Mouse (Mus musculus): ENCODE measurements around the gene Sys1.
A peak's percentile ranks its signal among the peaks of the same experiment; 100 is the strongest.

Gene Sys1

GRCm38 (mm10) chr2:164497691-164498268 lies 41.0 kb downstream of the Sys1 start:
- no peak for DNase-seq (ENCODE audit: low read depth, low spot score)

DNA sequence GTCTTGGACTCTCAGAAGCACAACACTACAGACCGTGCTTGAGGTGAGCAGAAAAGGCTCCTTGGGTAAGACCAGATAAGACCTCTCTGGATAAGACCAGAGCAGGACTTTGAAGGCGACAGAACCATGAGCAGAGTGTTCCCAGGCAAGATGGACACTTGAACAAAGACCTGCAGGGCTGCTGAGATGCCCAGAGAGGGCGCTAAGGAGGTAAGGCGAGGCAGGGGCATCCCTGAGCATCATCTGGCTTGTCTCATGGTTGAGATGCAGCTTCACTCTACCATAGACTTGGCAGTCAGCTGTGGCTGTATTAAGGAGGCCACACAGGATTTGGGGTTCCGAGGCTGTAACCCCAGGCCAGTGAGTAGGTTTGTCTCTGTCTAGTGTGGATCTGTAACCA lies 42.6 kb downstream of the Sys1 start:
- no peak for DNase-seq (ENCODE audit: low read depth, low spot score)

DNA sequence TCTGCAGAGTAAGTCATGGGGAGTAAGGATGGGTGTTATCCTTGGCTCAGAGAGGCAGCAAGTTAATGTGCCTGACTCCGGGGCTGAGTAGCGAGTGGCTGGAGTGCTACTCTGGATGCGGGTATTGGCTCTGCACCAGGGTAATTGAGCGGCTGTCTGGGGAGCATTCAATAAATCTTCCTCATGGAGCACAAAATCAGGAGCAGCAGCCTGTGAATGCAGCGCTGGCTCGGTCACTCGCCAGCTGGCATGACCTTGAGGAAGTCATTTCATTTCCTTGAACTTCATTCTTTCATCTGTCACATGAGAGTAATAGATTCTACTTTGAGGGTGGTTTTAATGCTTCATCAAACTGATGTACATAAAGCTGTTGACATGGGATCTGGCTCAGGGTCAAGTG lies 43.7 kb downstream of the Sys1 start:
- no peak for DNase-seq (ENCODE audit: low read depth, low spot score)

- DNase-seq (ENCODE audit: low read depth, low spot score), result no peak
These were observed 48.2 kb downstream of the Sys1 start for GRCm38 (mm10) chr2:164504919-164505318.

DNA sequence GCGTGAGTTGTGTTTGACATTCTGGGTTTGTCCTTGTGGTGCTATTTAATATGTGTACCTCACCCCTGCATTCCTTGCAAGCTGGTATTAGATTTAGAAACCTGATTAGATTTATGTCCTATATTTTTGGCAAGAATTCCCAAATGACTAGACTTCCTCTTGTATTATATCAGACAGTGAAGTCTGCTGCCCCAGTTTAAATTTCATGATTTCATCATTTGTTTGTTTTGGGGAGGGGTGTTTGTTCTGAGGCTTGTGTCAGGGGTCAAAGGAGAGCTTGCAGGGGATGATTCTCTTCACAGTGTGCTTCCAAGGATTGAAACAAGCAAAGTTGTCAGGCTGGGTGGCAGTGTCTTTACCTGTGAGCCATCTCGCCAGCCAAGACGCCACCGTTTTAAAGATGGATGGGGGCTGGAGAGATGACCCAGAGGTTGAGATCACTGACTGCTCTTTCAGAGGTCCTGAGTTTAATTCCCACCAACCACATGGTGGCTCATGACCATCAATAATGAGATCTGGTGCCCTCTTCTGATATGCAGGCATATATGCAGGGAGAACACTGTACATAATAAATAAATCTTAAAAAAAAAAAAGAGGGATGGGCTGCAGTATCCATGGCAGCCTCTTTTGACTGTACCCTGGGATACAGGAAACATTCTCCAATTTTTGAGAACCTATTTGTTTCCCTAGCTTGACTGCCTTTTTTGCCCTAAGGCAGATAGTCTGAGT lies 49.0 kb downstream of the Sys1 start:
- DNase-seq (ENCODE audit: low read depth, low spot score), result no peak

DNA sequence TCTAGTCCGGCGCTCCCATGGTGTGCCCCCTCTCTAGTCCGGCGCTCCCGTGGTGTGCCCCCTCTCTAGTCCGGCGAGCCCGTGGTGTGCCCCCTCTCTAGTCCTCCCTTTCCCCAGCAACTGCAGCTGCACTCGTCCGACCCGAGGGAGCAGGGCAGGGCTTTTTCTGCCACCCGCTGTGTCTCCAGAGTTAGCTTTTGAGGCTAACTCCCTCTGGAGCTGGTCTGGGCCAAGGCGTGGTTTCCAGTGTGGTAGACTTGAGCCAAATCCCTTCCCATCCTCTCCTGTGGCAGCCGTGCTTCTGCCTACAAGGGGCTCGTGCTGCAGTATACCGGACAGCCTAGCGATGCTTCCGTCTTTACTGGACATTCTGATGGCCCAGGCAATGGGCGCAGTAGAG lies 51.0 kb downstream of the Sys1 start:
- DNase-seq (ENCODE audit: low read depth, low spot score), result no peak

DNA sequence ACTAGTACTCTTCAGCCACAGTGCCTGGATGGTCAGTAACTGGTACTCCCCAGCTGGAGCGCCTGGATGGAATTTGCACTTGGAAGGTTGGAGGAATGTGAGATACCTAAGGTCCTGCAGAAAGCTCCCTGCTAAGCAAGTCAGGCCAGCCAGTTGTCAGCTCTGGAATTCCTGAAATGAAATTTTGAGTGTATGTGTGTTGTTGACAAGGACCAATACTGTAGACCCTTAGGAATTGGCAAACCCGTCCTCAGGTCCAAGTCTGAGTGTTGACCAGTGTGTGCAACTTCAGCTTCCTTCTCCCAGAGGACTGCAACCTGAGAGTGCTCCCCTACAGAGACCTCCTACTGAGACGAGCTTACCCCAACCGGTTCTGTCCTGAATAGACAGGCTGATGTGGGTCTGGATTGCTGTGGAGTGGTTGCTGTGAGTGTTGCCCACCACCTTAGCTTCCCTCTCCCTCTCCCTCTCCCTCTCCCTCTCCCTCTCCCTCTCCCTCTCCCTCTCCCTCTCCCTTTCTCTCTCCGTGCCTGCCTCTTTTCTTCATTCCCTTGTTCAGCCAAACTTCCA lies 53.9 kb downstream of the Sys1 start:
- DNase-seq (ENCODE audit: low read depth, low spot score), result no peak

DNA sequence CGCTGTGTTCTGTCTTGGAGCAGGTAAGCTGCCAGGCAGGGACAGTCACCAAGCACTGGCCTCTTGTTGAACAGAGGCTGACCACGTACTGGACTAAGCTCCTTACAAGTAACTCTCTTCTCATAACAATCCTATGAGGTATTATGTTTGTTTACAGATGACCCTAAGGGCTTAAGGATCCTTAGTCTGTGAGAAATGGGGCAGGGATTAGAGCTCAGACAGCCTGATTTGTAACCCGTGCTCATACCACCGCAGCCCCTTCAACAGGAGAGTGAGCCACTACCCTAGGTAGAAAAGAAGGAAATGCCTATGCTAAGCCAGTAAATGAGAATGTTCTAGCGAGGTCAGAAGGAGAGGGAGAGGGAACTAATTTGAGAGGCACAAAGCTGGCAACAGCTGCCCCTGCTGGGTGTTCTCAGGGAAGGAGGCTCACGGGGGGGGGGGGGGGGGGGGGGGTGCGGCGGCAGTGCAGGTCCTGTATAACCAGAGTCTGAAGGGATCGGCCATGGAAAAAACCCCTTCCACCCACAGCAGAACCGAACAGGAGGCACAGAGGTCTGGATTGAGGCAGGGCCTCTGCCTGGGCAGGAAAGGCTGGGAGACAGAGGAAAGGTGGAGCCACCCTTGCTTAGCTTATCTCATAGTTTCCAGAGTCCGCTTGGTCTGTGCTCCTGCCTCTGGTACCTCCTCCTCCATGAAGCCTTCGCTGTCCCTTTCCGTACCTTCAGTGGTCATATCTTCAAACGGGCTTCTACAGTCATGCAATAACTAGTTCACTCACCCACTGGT lies 55.6 kb downstream of the Sys1 start:
- DNase-seq (ENCODE audit: low read depth, low spot score), result no peak

DNA sequence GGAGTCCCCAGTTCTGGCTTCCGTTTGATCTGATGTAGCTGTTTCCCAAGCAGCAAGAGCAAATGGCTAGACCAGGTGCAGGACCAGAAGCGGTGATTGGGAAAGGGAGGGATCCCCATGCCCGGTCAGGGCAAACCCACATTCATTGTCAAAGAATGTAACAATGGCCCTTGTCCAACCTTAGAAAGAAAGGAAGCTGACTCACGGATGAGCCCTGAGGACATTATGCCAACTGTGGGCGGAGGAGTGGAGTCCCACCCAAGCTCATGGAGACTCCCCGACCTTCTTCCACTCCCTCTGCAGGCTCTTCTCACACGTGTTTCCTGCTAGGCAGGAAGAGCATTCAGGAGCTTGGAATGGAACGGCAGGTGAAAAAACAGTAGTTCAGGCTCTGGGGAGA lies 56.6 kb downstream of the Sys1 start:
- DNase-seq (ENCODE audit: low read depth, low spot score), result no peak

- no peak for DNase-seq (ENCODE audit: low read depth, low spot score)
These were observed 58.2 kb downstream of the Sys1 start for GRCm38 (mm10) chr2:164514916-164515315.

DNA sequence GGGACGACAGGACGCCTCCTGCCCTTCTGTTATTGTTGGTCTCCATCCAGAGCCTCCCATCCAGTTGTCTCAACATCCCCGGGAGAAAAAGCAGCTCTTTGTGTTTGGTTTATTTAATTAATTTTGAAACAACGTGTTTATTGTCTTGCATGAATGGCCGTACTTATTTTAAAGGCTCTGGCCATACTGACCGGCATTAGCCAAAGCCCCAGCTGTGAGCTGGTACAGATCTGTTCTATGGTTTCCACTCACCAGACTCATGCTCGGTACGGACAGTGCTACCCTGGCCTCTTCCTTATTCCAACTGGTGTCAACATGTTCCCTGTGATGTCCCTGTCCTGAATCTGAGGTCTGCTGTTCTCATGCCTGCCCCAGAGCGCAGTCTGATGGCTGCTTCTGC lies 59.1 kb downstream of the Sys1 start:
- DNase-seq (ENCODE audit: low read depth, low spot score), result peak; percentile 57

DNA sequence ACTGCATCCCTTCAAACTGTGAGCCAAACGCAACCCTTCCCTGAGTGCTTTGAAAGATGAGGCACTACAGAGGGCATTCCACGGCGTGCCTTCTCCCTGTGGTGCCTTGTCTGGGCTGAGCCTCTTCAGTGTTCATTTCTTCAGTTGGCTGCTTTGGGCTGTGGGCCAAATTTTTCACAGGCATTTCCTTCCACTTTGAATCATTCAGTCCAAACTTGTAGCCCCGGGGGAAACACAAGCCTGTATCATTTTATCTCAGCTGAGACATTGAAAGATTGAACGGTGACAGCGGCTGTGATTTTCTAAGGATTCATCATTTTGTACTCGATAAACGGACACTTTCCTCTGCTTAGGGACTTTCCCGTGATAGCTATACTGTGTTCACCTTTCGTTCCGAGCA lies 59.8 kb downstream of the Sys1 start:
- DNase-seq (ENCODE audit: low read depth, low spot score), result no peak

DNA sequence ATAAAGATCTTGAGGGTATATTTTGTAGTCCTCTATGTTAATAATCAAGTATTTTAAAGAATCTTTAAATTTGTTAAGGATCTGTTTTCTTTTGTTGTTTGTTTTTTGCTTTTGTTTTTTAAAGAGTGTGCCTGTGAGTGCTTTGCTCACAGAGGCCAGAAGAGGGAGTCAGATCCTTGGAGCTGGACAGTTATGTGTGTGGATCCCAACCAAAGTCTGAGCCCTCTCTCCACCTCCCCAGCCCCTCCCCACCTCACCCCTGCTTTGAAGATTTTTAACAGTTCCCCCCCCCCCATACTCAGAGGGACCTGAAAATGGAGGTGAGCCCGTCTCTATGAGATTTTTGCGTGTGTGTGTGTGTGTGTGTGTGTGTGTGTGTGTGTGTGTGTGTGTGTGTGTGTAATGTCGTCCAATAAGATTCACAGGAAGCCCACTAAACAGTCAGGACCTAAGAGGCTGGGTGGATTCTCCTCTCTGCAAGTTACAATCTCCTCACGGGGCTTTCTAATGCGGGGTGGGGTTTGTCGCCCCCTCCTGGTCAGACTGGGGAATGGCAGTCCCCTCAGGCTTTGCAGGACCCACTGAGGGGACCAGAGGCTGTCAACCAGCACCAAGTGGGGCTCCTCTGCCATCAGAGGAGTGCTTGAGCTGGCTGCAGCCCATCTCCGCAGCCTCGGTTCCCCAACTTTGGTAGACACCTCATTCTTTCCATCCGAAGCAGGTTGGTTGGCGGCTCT lies 60.9 kb downstream of the Sys1 start:
- DNase-seq (ENCODE audit: low read depth, low spot score), result no peak

GRCm38 (mm10) chr2:164518266-164519170 lies 61.8 kb downstream of the Sys1 start:
- DNase-seq (ENCODE audit: low read depth, low spot score), result no peak

DNA sequence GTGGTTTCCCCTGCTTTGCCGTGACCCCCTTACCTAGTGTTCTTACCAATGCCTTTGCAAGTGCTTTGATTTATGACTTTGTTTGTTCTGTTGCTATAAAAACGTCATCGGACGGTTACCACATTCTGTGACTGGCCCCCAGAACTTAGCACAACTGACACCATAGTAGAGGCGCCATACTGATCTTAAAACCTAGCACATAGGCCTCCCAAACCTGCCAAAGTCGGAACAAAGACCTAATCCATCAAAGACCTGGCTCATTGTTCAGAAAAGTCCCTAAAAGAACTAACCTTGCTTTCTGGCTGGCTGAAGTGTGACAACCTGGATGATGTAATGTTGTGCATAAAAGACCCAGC lies 62.4 kb downstream of the Sys1 start:
- no peak for DNase-seq (ENCODE audit: low read depth, low spot score)

- no peak for DNase-seq (ENCODE audit: low read depth, low spot score)
These were observed 64.0 kb downstream of the Sys1 start for GRCm38 (mm10) chr2:164520782-164521181.

GRCm38 (mm10) chr2:164521841-164522240 lies 65.1 kb downstream of the Sys1 start:
- DNase-seq (ENCODE audit: low read depth, low spot score), result no peak

DNA sequence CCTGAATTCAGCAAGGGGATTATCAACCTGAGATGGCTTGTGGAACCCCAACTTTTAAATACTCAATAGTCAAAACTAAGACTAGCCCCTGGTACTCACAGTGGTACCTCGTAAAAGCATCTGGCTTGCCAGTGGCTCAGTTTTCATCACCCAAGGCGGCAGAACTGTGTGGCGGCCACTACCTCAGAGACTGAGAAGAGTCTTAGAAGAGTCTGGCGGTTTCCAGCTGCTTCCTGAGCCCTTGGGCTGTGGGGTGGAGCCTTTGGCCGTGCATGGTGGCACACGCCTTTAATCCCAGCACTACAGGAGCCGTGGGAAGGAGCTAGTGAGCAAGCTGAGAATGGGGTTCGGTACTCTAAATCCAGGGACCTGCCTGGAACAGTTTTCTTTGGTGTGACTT lies 65.5 kb downstream of the Sys1 start:
- no peak for DNase-seq (ENCODE audit: low read depth, low spot score)

- no peak for DNase-seq (ENCODE audit: low read depth, low spot score)
These were observed 66.6 kb downstream of the Sys1 start for GRCm38 (mm10) chr2:164523301-164523773.

GRCm38 (mm10) chr2:164528557-164528956 lies 71.8 kb downstream of the Sys1 start:
- DNase-seq (ENCODE audit: low read depth, low spot score), result no peak

All from telencephalon, adult 2 months (tissue).